10 mouse cellular contexts compared by ENCODE assay signal in the genomic region with DNA sequence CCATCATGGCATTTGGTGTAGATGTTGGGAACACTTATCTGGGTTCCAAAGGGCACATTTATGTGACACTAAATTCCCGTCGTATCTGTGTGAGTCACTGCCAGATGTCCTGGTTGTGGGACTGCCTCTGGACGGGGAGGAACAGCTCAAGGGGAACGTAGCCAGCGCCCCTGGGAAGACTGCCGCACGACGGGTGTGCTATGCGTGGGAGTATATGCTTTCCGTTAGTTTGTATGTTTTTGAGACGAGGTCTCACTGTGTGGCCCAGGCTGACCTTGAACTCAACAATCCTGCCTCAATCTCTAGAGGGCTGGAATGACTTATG. TPM values are rescaled to one million over a fixed set of nuclear protein-coding genes. Genes with fewer than 3 reads are reported as not detected.
DNase-seq lines count a peak whose midpoint lies in the region; ATAC-seq lines count a peak whose summit lies in the region.
"Had no signal": no experiment of that assay in that cellular context is flagged by ENCODE, and none has a peak within 500 bp of the region (broad histone marks: within the 10 kb centered on the region; RNA-seq: fewer than 3 reads in every experiment).

No protein-coding gene starts in this region.

- no peak overlapping the region for H3K4me2 ChIP-seq in forebrain, embryonic 13.5 days
- no peak overlapping the region for H3K4me2 ChIP-seq in forebrain, embryonic 14.5 days (ENCODE audit: low read length)
- no peak overlapping the region for H3K4me2 ChIP-seq in midbrain, embryonic 16.5 days (ENCODE audit: low read length)
- peak overlapping the region; percentile 43; the same call in 1 of the 2 replicates for H3K4me2 ChIP-seq in intestine, embryonic 15.5 days (replicated peaks)

- no peaks in the 10 kb centered on the region for H3K27me3 ChIP-seq in forebrain, embryonic 13.5 days
- H3K27me3 ChIP-seq in forebrain, embryonic 14.5 days (replicated peaks; ENCODE audit: control insufficient read depth, insufficient read depth, low read length), result no peaks in the 10 kb centered on the region
- H3K27me3 ChIP-seq in midbrain, embryonic 10.5 days (ENCODE audit: low read depth, poor library complexity, severe bottlenecking), result peaks cover 14% of the 10 kb centered on the region; the same call in 1 of the 2 replicates
- no peaks in the 10 kb centered on the region for H3K27me3 ChIP-seq in midbrain, embryonic 16.5 days (ENCODE audit: control insufficient read depth, insufficient read depth, low read depth, low read length)
- H3K27me3 ChIP-seq in intestine, embryonic 15.5 days (replicated peaks), result no peaks in the 10 kb centered on the region
- H3K27me3 ChIP-seq: embryonic facial prominence, embryonic 12.5 days had no signal

- WGBS in forebrain, embryonic 13.5 days, result 92% methylated on average over 11 of the region's 11 CpGs
- 94% methylated on average over 11 of the region's 11 CpGs for WGBS in forebrain, embryonic 14.5 days
- 84% methylated on average over 11 of the region's 11 CpGs for WGBS in midbrain, embryonic 10.5 days
- WGBS in midbrain, embryonic 16.5 days, result 85% methylated on average over 11 of the region's 11 CpGs
- 55% methylated on average over 11 of the region's 11 CpGs for WGBS in intestine, embryonic 15.5 days

- no peaks in the 10 kb centered on the region for H3K36me3 ChIP-seq in forebrain, embryonic 13.5 days (ENCODE audit: poor library complexity, severe bottlenecking)
- H3K36me3 ChIP-seq in forebrain, embryonic 14.5 days (ENCODE audit: control insufficient read depth, insufficient read depth, low read length), result no peaks in the 10 kb centered on the region
- no peaks in the 10 kb centered on the region for H3K36me3 ChIP-seq in midbrain, embryonic 10.5 days
- H3K36me3 ChIP-seq in midbrain, embryonic 16.5 days (ENCODE audit: control insufficient read depth, insufficient read depth, low read length), result no peaks in the 10 kb centered on the region
- no peaks in the 10 kb centered on the region for H3K36me3 ChIP-seq in intestine, embryonic 15.5 days
- H3K36me3 ChIP-seq: embryonic facial prominence, embryonic 12.5 days had no signal

- peak; percentile 14; the same call in 1 of the 2 replicates for ATAC-seq in forebrain, embryonic 13.5 days
- ATAC-seq in forebrain, embryonic 14.5 days, result no peak; the same call in 1 of the 2 replicates
- ATAC-seq in midbrain, embryonic 16.5 days, result no peak
- ATAC-seq in intestine, embryonic 15.5 days, result peak; percentile 79

- H3K4me3 ChIP-seq in forebrain, embryonic 13.5 days, result no peak overlapping the region
- no peak overlapping the region for H3K4me3 ChIP-seq in forebrain, embryonic 14.5 days (ENCODE audit: low read depth, low read length)
- no peak overlapping the region for H3K4me3 ChIP-seq in midbrain, embryonic 10.5 days
- no peak overlapping the region for H3K4me3 ChIP-seq in midbrain, embryonic 16.5 days (ENCODE audit: low read depth, low read length)
- H3K4me3 ChIP-seq in intestine, embryonic 15.5 days (replicated peaks), result no peak overlapping the region
- H3K4me3 ChIP-seq: embryonic facial prominence, embryonic 12.5 days; megakaryocyte, embryonic 14.5 days had no signal

- no peak for DNase-seq in forebrain, embryonic 14.5 days (ENCODE audit: low spot score)
- no peak for DNase-seq in midbrain, embryonic 10.5 days (ENCODE audit: low spot score)
- peak; percentile 68 for DNase-seq in testis, postnatal 10 days (ENCODE audit: low spot score)
- DNase-seq in lung, postnatal 4 days, result no peak
- no peak for DNase-seq in left cerebral cortex, adult 11 months (ENCODE audit: low spot score)

- H3K4me1 ChIP-seq in forebrain, embryonic 13.5 days, result peaks cover 10% of the 10 kb centered on the region
- H3K4me1 ChIP-seq in forebrain, embryonic 14.5 days (ENCODE audit: control insufficient read depth, insufficient read depth, low read length), result no peaks in the 10 kb centered on the region; the same call in 1 of the 2 replicates
- H3K4me1 ChIP-seq in midbrain, embryonic 10.5 days, result peaks cover 23% of the 10 kb centered on the region
- peaks cover 5% of the 10 kb centered on the region; the same call in 1 of the 2 replicates for H3K4me1 ChIP-seq in midbrain, embryonic 16.5 days (ENCODE audit: control insufficient read depth, insufficient read depth, low read length)
- peaks cover 10% of the 10 kb centered on the region; the same call in 1 of the 2 replicates for H3K4me1 ChIP-seq in intestine, embryonic 15.5 days (replicated peaks)
- H3K4me1 ChIP-seq: megakaryocyte, embryonic 14.5 days had no signal

- peak overlapping the region; percentile 70; the same call in 1 of the 2 replicates for H3K27ac ChIP-seq in forebrain, embryonic 13.5 days
- H3K27ac ChIP-seq in forebrain, embryonic 14.5 days (ENCODE audit: low read depth, low read length), result no peak overlapping the region
- peak overlapping the region; percentile 90 for H3K27ac ChIP-seq in midbrain, embryonic 10.5 days (replicated peaks)
- H3K27ac ChIP-seq in midbrain, embryonic 16.5 days (ENCODE audit: low read length), result no peak overlapping the region
- no peak overlapping the region for H3K27ac ChIP-seq in intestine, embryonic 15.5 days
- H3K27ac ChIP-seq: embryonic facial prominence, embryonic 12.5 days had no signal

- no peak overlapping the region for H3K9ac ChIP-seq in forebrain, embryonic 13.5 days
- H3K9ac ChIP-seq in forebrain, embryonic 14.5 days (ENCODE audit: low read length), result no peak overlapping the region
- no peak overlapping the region for H3K9ac ChIP-seq in midbrain, embryonic 16.5 days (ENCODE audit: low read depth, low read length)
- H3K9ac ChIP-seq in intestine, embryonic 15.5 days, result no peak overlapping the region
- H3K9ac ChIP-seq: embryonic facial prominence, embryonic 12.5 days had no signal

- H3K9me3 ChIP-seq in forebrain, embryonic 13.5 days (replicated peaks), result no peaks in the 10 kb centered on the region
- no peaks in the 10 kb centered on the region for H3K9me3 ChIP-seq in forebrain, embryonic 14.5 days (replicated peaks; ENCODE audit: control insufficient read depth, low read length)
- H3K9me3 ChIP-seq in midbrain, embryonic 10.5 days (replicated peaks), result no peaks in the 10 kb centered on the region
- H3K9me3 ChIP-seq in midbrain, embryonic 16.5 days (replicated peaks; ENCODE audit: control insufficient read depth, low read length, poor library complexity, severe bottlenecking), result no peaks in the 10 kb centered on the region
- no peaks in the 10 kb centered on the region for H3K9me3 ChIP-seq in intestine, embryonic 15.5 days
- H3K9me3 ChIP-seq: embryonic facial prominence, embryonic 12.5 days; megakaryocyte, embryonic 14.5 days had no signal

RNA-seq across cellular contexts. Expression of gene Pcbd1, which starts 8.2 kb away (rescaled TPM):
- 17.1 and 18.3 TPM in 2 replicates for polyA plus RNA-seq in forebrain, embryonic 13.5 days (2015; fragmentation: Nextera tagmentation; extraction: Ambion mirVana)
- 22.2 and 25.5 TPM in 2 replicates for polyA plus RNA-seq in forebrain, embryonic 14.5 days (2014; fragmentation: Nextera tagmentation; extraction: Ambion mirVana)
- 21.0 and 29.3 TPM in 2 replicates for polyA plus RNA-seq in midbrain, embryonic 10.5 days (2016; fragmentation: Nextera tagmentation; extraction: Ambion mirVana)
- polyA plus RNA-seq in midbrain, embryonic 16.5 days (2015; fragmentation: Nextera tagmentation; extraction: Ambion mirVana), result 50.9 and 52.9 TPM in 2 replicates
- polyA plus RNA-seq in intestine, embryonic 15.5 days (2015; fragmentation: Nextera tagmentation; extraction: Ambion mirVana), result 207 and 233 TPM in 2 replicates

Comparison
In these comparisons a context has a peak if more than half of its experiments do, and no peak if none do; other contexts are left out.
1. ATAC-seq: peak in forebrain, embryonic 13.5 days (single experiment) and intestine, embryonic 15.5 days (single experiment); none in forebrain, embryonic 14.5 days (single experiment) and midbrain, embryonic 16.5 days (single experiment).
2. H3K27ac ChIP-seq: peak in forebrain, embryonic 13.5 days (single experiment) and midbrain, embryonic 10.5 days (single experiment); none in forebrain, embryonic 14.5 days (single experiment), midbrain, embryonic 16.5 days (single experiment) and intestine, embryonic 15.5 days (single experiment).